Mouse (Mus musculus) cerebellum, adult 2 months (tissue): Measurements from ENCODE around the gene Vkorc1.

Source experiments
- CTCF ChIP-seq: fragments of 200-500 bp; IDR thresholded peaks from 2 replicates; pipeline ENCODE4 v1.5.1; 2011; ENCODE audit warnings: low read depth, mild to moderate bottlenecking, control low read depth, low read length, moderate library complexity, borderline replicate concordance; ENCODE audit not compliant: insufficient read depth
- POLR2A ChIP-seq: fragments of 200-500 bp; IDR thresholded peaks from 2 replicates; pipeline ENCODE4 v1.6.1; 2011; ENCODE audit warnings: low read length, control low read depth, borderline replicate concordance; ENCODE audit not compliant: insufficient read depth

- TF ChIP-seq POLR2A (no peak), CTCF (no peak)
These were observed 31.4 kb upstream of the Vkorc1 start for GRCm38 (mm10) chr7:127926846-127927245.
